Mouse (Mus musculus) spleen, postnatal 4 days (tissue): ENCODE results near the gene Rab38.

Experiments
- DNase-seq, 2 experiments: peaks; one replicate each; pipeline ENCODE4 v3.0.0; 2022; ENCODE audit warnings: low spot score in 2 of 2

Gene Rab38

GRCm38 (mm10) chr7:88527100-88527671 is 97.1 kb downstream of the Rab38 start:
- no peak for DNase-seq

GRCm38 (mm10) chr7:88536127-88536531 is 106.1 kb downstream of the Rab38 start:
- DNase-seq = no peak

GRCm38 (mm10) chr7:88536743-88537142 is 106.7 kb downstream of the Rab38 start:
- no peak for DNase-seq
